Mouse (Mus musculus): Measurements from ENCODE around the gene Zfp362. TPM values are rescaled to one million over a fixed set of nuclear protein-coding genes. Genes with fewer than 3 reads are reported as not detected.
A peak's percentile ranks its signal among the peaks of the same experiment; 100 is the strongest.

The Zfp362 gene
- 10 to 100 TPM; 11.9 to 12.8 TPM for total RNA-seq (2021)
- polyA plus RNA-seq (2012; rRNA removed): 13.2 and 18.8 TPM in 2 replicates
- long read RNA-seq, transcript Zfp362-202 (9 exons, 2,812 nt): major isoform, 6 of 11 reads
- long read RNA-seq, partial matches to known transcripts: 5 of 11 reads
- long read RNA-seq, other reads (novel, unspliced or antisense): 0 of 11 reads

GRCm38 (mm10) chr4:128806043-128806826 lies at the start of gene Zfp362:
TSS of gene Zfp362 (minus strand) at chr4:128806045.
- peaks cover 13% of the 10 kb centered on the region for H3K4me1 ChIP-seq (ENCODE audit: control insufficient read depth, insufficient read depth, low read length)
- no peaks in the 10 kb centered on the region for H3K36me3 ChIP-seq (ENCODE audit: control insufficient read depth, insufficient read depth, low read length)
- peak; percentile 75 to 77 for DNase-seq
- peaks cover 10% of the 10 kb centered on the region for H3K79me2 ChIP-seq (replicated peaks; ENCODE audit: control insufficient read depth, insufficient read depth, low read length)
- H3K4me3 ChIP-seq: peak within 1 kb of the TSS; percentile 93
- WGBS: 7% methylated on average over 97 of the region's 111 CpGs
- H3K27me3 ChIP-seq (ENCODE audit: control insufficient read depth, insufficient read depth, low read length): no peaks in the 10 kb centered on the region
- no peak for TF ChIP-seq POLR2A (IDR thresholded peaks at IDR 0.05; ENCODE audit: insufficient read depth, low read depth, low read length)
- TF ChIP-seq CTCF (IDR thresholded peaks at IDR 0.05): peak; percentile 31; the same call in 1 of the 2 replicates
- H3K9ac ChIP-seq (ENCODE audit: low read depth, low read length): peak within 1 kb of the TSS; percentile 89
- intact Hi-C loops (cut with DNase I): loop anchor here (5.0 kb wide), 1 partner anchor 51 kb away; no protein-coding TSS in a partner anchor
- H3K27ac ChIP-seq: peak within 1 kb of the TSS; percentile 77

DNA sequence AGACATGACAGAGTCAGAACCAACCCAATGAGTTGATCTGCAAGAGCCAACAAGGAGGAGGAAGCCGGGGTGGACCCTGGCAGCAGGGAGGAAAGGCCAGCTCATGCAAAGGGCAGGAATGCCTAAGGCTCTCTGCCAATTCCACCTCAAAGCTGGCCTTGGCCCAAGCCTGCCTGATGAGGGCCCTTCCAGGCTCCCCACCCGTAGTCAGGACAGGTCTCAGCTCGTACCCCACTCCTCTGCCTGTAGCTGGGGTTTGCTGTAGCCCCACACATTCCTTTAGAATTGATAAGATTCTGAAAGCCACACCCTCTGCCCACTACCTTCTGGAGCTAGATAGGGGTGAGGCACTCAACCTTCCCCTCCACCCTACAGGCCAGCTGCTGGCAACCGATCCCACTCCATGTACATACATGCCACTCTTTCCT lies 49.8 kb upstream of the Zfp362 start:
- Histone ChIP-seq H3K27ac (no peak overlapping the region), H3K4me1 (ENCODE audit: control insufficient read depth, insufficient read depth, low read length) (no peaks in the 10 kb centered on the region), H3K36me3 (ENCODE audit: control insufficient read depth, insufficient read depth, low read length) (no peaks in the 10 kb centered on the region), H3K9ac (ENCODE audit: low read depth, low read length) (no peak overlapping the region), H3K4me3 (no peak overlapping the region), H3K79me2 (replicated peaks; ENCODE audit: control insufficient read depth, insufficient read depth, low read length) (no peaks in the 10 kb centered on the region), H3K27me3 (ENCODE audit: control insufficient read depth, insufficient read depth, low read length) (no peaks in the 10 kb centered on the region)
- DNase-seq: peak; percentile 34 to 47
- 36% methylated on average over 4 of the region's 4 CpGs for WGBS
- intact Hi-C loops (cut with DNase I): loop anchor here (5.0 kb wide), 3 partner anchors 48 to 238 kb away; partner anchors contain the start of genes Tlr12 and Zfp362
- TF ChIP-seq CTCF (IDR thresholded peaks at IDR 0.05): no peak
- TF ChIP-seq POLR2A (IDR thresholded peaks at IDR 0.05; ENCODE audit: insufficient read depth, low read depth, low read length): no peak
- no peak for TF ChIP-seq EP300 (IDR thresholded peaks at IDR 0.05; ENCODE audit: insufficient read depth, low read depth, low read length)

DNA sequence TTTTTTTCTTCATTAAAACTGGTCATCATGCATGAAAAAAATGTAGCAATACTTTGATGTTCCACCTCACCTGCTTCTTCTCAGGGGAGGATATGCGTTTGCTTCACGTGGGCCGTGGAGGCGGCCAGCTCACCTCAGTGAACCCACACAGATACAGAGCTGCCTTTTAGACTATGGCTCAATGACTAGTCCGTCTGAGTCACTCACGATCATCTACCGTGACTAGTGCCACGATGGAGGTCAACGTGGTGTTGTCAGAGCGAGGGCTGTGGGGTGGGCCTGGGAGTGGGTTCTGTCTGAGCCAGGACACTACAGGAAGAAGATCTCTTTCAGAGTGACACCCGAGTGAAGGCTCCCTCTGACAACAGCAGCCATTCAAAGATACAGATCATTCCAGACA lies 47.3 kb upstream of the Zfp362 start:
- Histone ChIP-seq H3K4me3 (no peak overlapping the region), H3K4me1 (ENCODE audit: control insufficient read depth, insufficient read depth, low read length) (no peaks in the 10 kb centered on the region), H3K27me3 (ENCODE audit: control insufficient read depth, insufficient read depth, low read length) (no peaks in the 10 kb centered on the region), H3K9ac (ENCODE audit: low read depth, low read length) (no peak overlapping the region), H3K79me2 (replicated peaks; ENCODE audit: control insufficient read depth, insufficient read depth, low read length) (no peaks in the 10 kb centered on the region), H3K36me3 (ENCODE audit: control insufficient read depth, insufficient read depth, low read length) (no peaks in the 10 kb centered on the region), H3K27ac (no peak overlapping the region)
- TF ChIP-seq POLR2A (IDR thresholded peaks at IDR 0.05; ENCODE audit: insufficient read depth, low read depth, low read length) (no peak), CTCF (IDR thresholded peaks at IDR 0.05) (no peak), EP300 (IDR thresholded peaks at IDR 0.05; ENCODE audit: insufficient read depth, low read depth, low read length) (no peak)
- WGBS: 88% methylated on average over 11 of the region's 11 CpGs
- DNase-seq: no peak
- intact Hi-C loops (cut with DNase I): no loop called here

DNA sequence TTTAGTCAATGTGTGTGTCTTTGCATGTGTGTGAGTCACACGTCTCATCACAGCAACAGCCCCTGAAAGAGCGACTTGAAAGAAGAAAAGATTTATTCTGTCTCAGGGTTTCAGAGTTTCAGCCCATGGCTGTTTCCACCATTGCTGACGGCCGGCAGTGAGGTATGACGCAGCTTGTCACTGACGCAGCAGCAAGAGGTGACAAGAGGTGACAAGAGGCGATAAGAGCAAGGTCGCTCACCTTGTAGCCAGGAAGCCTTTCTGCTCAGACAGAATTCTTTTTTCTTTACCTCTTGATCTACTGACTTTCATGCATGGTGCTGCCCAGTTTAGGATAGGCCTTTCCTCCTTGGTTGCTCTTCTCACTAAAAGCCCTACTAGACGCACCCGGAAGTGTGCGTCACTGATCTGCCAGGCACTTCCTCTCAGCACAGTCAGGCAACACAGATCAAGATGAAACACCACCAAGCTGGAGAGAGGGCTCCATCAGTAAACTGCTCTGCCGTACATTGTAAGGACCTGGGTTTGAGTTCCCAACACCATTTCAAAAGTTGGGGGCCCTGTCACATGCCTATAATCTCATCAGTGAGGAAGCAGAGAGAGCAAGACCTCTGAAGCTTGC lies 46.5 kb upstream of the Zfp362 start:
- intact Hi-C loops (cut with DNase I): no loop called here
- DNase-seq: no peak
- H3K9ac ChIP-seq (ENCODE audit: low read depth, low read length): no peak overlapping the region
- H3K4me3 ChIP-seq: no peak overlapping the region
- H3K27me3 ChIP-seq (ENCODE audit: control insufficient read depth, insufficient read depth, low read length): no peaks in the 10 kb centered on the region
- no peaks in the 10 kb centered on the region for H3K79me2 ChIP-seq (replicated peaks; ENCODE audit: control insufficient read depth, insufficient read depth, low read length)
- no peaks in the 10 kb centered on the region for H3K36me3 ChIP-seq (ENCODE audit: control insufficient read depth, insufficient read depth, low read length)
- no peak for TF ChIP-seq EP300 (IDR thresholded peaks at IDR 0.05; ENCODE audit: insufficient read depth, low read depth, low read length)
- no peak for TF ChIP-seq POLR2A (IDR thresholded peaks at IDR 0.05; ENCODE audit: insufficient read depth, low read depth, low read length)
- no peak for TF ChIP-seq CTCF (IDR thresholded peaks at IDR 0.05)
- WGBS: 64% methylated on average over 12 of the region's 12 CpGs
- H3K27ac ChIP-seq: no peak overlapping the region
- no peaks in the 10 kb centered on the region for H3K4me1 ChIP-seq (ENCODE audit: control insufficient read depth, insufficient read depth, low read length)

- no peak for TF ChIP-seq EP300 (IDR thresholded peaks at IDR 0.05; ENCODE audit: insufficient read depth, low read depth, low read length)
- no peak for TF ChIP-seq CTCF (IDR thresholded peaks at IDR 0.05)
- no peak for TF ChIP-seq POLR2A (IDR thresholded peaks at IDR 0.05; ENCODE audit: insufficient read depth, low read depth, low read length)
- no peaks in the 10 kb centered on the region for H3K4me1 ChIP-seq (ENCODE audit: control insufficient read depth, insufficient read depth, low read length)
- H3K27ac ChIP-seq: no peak overlapping the region
- WGBS: 82% methylated on average over 7 of the region's 7 CpGs
- no peaks in the 10 kb centered on the region for H3K27me3 ChIP-seq (ENCODE audit: control insufficient read depth, insufficient read depth, low read length)
- no peak overlapping the region for H3K9ac ChIP-seq (ENCODE audit: low read depth, low read length)
- intact Hi-C loops (cut with DNase I): no loop called here
- no peaks in the 10 kb centered on the region for H3K79me2 ChIP-seq (replicated peaks; ENCODE audit: control insufficient read depth, insufficient read depth, low read length)
- no peak overlapping the region for H3K4me3 ChIP-seq
- no peaks in the 10 kb centered on the region for H3K36me3 ChIP-seq (ENCODE audit: control insufficient read depth, insufficient read depth, low read length)
- no peak for DNase-seq
Measured at GRCm38 (mm10) chr4:128849686-128850085, 43.8 kb upstream of the Zfp362 start.
